Mouse (Mus musculus): ENCODE measurements around the gene Nfkbid. TPM values are rescaled to one million over a fixed set of nuclear protein-coding genes. Genes with fewer than 3 reads are reported as not detected.

Nfkbid gene
- polyA plus RNA-seq, 1 experiment from 2014 or later = 2.7 TPM

GRCm38 (mm10) chr7:30399671-30400070 lies 21.9 kb upstream of the Nfkbid start:
- no peak overlapping the region for H3K4me2 ChIP-seq (replicated peaks; ENCODE audit: low read depth, low read length)
- WGBS = 47% methylated on average over 7 of the region's 7 CpGs
- H3K36me3 ChIP-seq (ENCODE audit: control insufficient read depth, insufficient read depth, low read length) = no peaks in the 10 kb centered on the region
- no peaks in the 10 kb centered on the region for H3K4me1 ChIP-seq (ENCODE audit: control insufficient read depth, insufficient read depth, low read length)
- no peak overlapping the region for H3K9ac ChIP-seq (replicated peaks; ENCODE audit: low read depth, low read length)
- H3K27ac ChIP-seq (ENCODE audit: low read length) = no peak overlapping the region
- H3K9me3 ChIP-seq (ENCODE audit: control insufficient read depth, low read depth, low read length) = no peaks in the 10 kb centered on the region
- ATAC-seq (ENCODE audit: insufficient number of reproducible peaks, insufficient read depth, low FRiP score, low read depth) = no peak
- no peak overlapping the region for H3K4me3 ChIP-seq (ENCODE audit: low read depth, low read length)
- no peaks in the 10 kb centered on the region for H3K27me3 ChIP-seq (ENCODE audit: control insufficient read depth, insufficient read depth, low read length)

GRCm38 (mm10) chr7:30402343-30402742 lies 19.2 kb upstream of the Nfkbid start:
- no peak overlapping the region for H3K9ac ChIP-seq (replicated peaks; ENCODE audit: low read depth, low read length)
- H3K9me3 ChIP-seq (ENCODE audit: control insufficient read depth, low read depth, low read length) = no peaks in the 10 kb centered on the region
- no peak overlapping the region for H3K4me2 ChIP-seq (replicated peaks; ENCODE audit: low read depth, low read length)
- no peaks in the 10 kb centered on the region for H3K4me1 ChIP-seq (ENCODE audit: control insufficient read depth, insufficient read depth, low read length)
- 71% methylated on average over 4 of the region's 4 CpGs for WGBS
- no peak overlapping the region for H3K27ac ChIP-seq (ENCODE audit: low read length)
- H3K27me3 ChIP-seq (ENCODE audit: control insufficient read depth, insufficient read depth, low read length) = no peaks in the 10 kb centered on the region
- no peak for ATAC-seq (ENCODE audit: insufficient number of reproducible peaks, insufficient read depth, low FRiP score, low read depth)
- no peak overlapping the region for H3K4me3 ChIP-seq (ENCODE audit: low read depth, low read length)
- H3K36me3 ChIP-seq (ENCODE audit: control insufficient read depth, insufficient read depth, low read length) = no peaks in the 10 kb centered on the region

GRCm38 (mm10) chr7:30408639-30409038 lies 12.9 kb upstream of the Nfkbid start:
- Histone ChIP-seq H3K9me3 (ENCODE audit: control insufficient read depth, low read depth, low read length) (no peaks in the 10 kb centered on the region), H3K4me3 (ENCODE audit: low read depth, low read length) (no peak overlapping the region), H3K9ac (replicated peaks; ENCODE audit: low read depth, low read length) (no peak overlapping the region), H3K27ac (ENCODE audit: low read length) (no peak overlapping the region), H3K27me3 (ENCODE audit: control insufficient read depth, insufficient read depth, low read length) (no peaks in the 10 kb centered on the region), H3K4me1 (ENCODE audit: control insufficient read depth, insufficient read depth, low read length) (no peaks in the 10 kb centered on the region), H3K36me3 (ENCODE audit: control insufficient read depth, insufficient read depth, low read length) (no peaks in the 10 kb centered on the region), H3K4me2 (replicated peaks; ENCODE audit: low read depth, low read length) (no peak overlapping the region)
- ATAC-seq (ENCODE audit: insufficient number of reproducible peaks, insufficient read depth, low FRiP score, low read depth) = no peak
- 86% methylated on average over 3 of the region's 3 CpGs for WGBS

GRCm38 (mm10) chr7:30409789-30410188 lies 11.7 kb upstream of the Nfkbid start:
- Histone ChIP-seq H3K9ac (replicated peaks; ENCODE audit: low read depth, low read length) (no peak overlapping the region), H3K27me3 (ENCODE audit: control insufficient read depth, insufficient read depth, low read length) (no peaks in the 10 kb centered on the region), H3K4me3 (ENCODE audit: low read depth, low read length) (no peak overlapping the region), H3K36me3 (ENCODE audit: control insufficient read depth, insufficient read depth, low read length) (no peaks in the 10 kb centered on the region), H3K27ac (ENCODE audit: low read length) (no peak overlapping the region), H3K9me3 (ENCODE audit: control insufficient read depth, low read depth, low read length) (no peaks in the 10 kb centered on the region), H3K4me1 (ENCODE audit: control insufficient read depth, insufficient read depth, low read length) (no peaks in the 10 kb centered on the region), H3K4me2 (replicated peaks; ENCODE audit: low read depth, low read length) (no peak overlapping the region)
- no peak for ATAC-seq (ENCODE audit: insufficient number of reproducible peaks, insufficient read depth, low FRiP score, low read depth)
- WGBS = 38% methylated on average over 2 of the region's 2 CpGs

- 63% methylated on average over 3 of the region's 3 CpGs for WGBS
- ATAC-seq (ENCODE audit: insufficient number of reproducible peaks, insufficient read depth, low FRiP score, low read depth) = no peak
- no peaks in the 10 kb centered on the region for H3K27me3 ChIP-seq (ENCODE audit: control insufficient read depth, insufficient read depth, low read length)
- no peak overlapping the region for H3K27ac ChIP-seq (ENCODE audit: low read length)
- no peak overlapping the region for H3K9ac ChIP-seq (replicated peaks; ENCODE audit: low read depth, low read length)
- H3K9me3 ChIP-seq (ENCODE audit: control insufficient read depth, low read depth, low read length) = no peaks in the 10 kb centered on the region
- H3K36me3 ChIP-seq (ENCODE audit: control insufficient read depth, insufficient read depth, low read length) = no peaks in the 10 kb centered on the region
- H3K4me1 ChIP-seq (ENCODE audit: control insufficient read depth, insufficient read depth, low read length) = no peaks in the 10 kb centered on the region
- no peak overlapping the region for H3K4me3 ChIP-seq (ENCODE audit: low read depth, low read length)
- H3K4me2 ChIP-seq (replicated peaks; ENCODE audit: low read depth, low read length) = no peak overlapping the region
Measured at GRCm38 (mm10) chr7:30411023-30411422, 10.5 kb upstream of the Nfkbid start.

GRCm38 (mm10) chr7:30412735-30413147 lies 8.8 kb upstream of the Nfkbid start:
- H3K9ac ChIP-seq (replicated peaks; ENCODE audit: low read depth, low read length) = no peak overlapping the region
- no peak for ATAC-seq (ENCODE audit: insufficient number of reproducible peaks, insufficient read depth, low FRiP score, low read depth)
- H3K4me2 ChIP-seq (replicated peaks; ENCODE audit: low read depth, low read length) = no peak overlapping the region
- no peak overlapping the region for H3K27ac ChIP-seq (ENCODE audit: low read length)
- H3K4me3 ChIP-seq (ENCODE audit: low read depth, low read length) = no peak overlapping the region
- 50% methylated on average over 4 of the region's 4 CpGs for WGBS
- H3K27me3 ChIP-seq (ENCODE audit: control insufficient read depth, insufficient read depth, low read length) = no peaks in the 10 kb centered on the region
- H3K36me3 ChIP-seq (ENCODE audit: control insufficient read depth, insufficient read depth, low read length) = no peaks in the 10 kb centered on the region
- no peaks in the 10 kb centered on the region for H3K4me1 ChIP-seq (ENCODE audit: control insufficient read depth, insufficient read depth, low read length)
- H3K9me3 ChIP-seq (ENCODE audit: control insufficient read depth, low read depth, low read length) = no peaks in the 10 kb centered on the region

DNA sequence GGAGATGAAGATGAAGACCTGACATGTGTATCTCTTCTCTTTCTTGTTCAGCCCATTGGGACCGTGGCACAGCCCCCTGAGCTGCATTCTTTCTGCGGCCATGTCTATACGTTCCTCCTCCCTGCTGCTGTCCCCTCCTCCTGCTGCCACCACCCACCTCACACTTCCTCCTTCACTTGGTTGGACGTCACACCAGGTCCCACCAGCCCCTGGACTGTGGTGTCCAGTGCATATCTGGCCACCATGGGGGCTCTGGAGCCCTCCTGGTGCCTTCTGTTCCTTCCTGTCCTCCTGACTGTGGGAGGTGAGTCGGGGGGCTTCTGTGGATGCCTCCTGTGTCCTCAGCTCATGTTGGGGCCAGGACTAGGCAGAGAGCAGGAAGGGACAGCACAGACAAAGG lies 7.9 kb upstream of the Nfkbid start, which contains the start of gene Tyrobp:
Gene Tyrobp (plus strand): TSS at position 165 of the 400 bp plus-strand sequence.
- Histone ChIP-seq H3K9me3 (ENCODE audit: control insufficient read depth, low read depth, low read length) (no peaks in the 10 kb centered on the region), H3K27me3 (ENCODE audit: control insufficient read depth, insufficient read depth, low read length) (no peaks in the 10 kb centered on the region)
- WGBS = 62% methylated on average over 5 of the region's 5 CpGs

DNA sequence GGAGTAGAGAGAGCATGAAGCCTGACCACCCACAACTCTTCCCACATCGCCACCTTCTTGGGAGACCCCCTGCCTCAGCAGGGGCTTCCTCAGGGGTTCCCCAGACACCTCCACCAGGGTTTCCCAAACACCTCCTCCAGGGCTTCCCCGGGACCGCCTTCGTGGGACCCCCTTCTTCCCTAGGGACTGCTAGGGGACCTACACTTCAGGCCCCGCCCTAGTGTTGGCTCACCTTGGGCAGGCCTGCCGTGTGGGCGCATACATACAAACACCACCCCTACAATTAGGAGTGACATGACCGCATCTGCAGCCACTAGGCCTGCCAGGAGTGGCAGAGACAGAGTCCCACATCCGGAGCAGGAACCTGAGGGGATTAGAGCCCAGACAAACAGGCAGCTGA lies 3.7 kb upstream of the Nfkbid start:
- 71% methylated on average over 9 of the region's 9 CpGs for whole genome bisulfite sequencing
- Histone ChIP-seq H3K9ac (replicated peaks; ENCODE audit: low read depth, low read length) (no peak overlapping the region), H3K9me3 (ENCODE audit: control insufficient read depth, low read depth, low read length) (no peaks in the 10 kb centered on the region), H3K4me1 (ENCODE audit: control insufficient read depth, insufficient read depth, low read length) (peaks cover 2% of the 10 kb centered on the region; the same call in 1 of the 2 replicates), H3K4me2 (replicated peaks; ENCODE audit: low read depth, low read length) (no peak overlapping the region), H3K27me3 (ENCODE audit: control insufficient read depth, insufficient read depth, low read length) (no peaks in the 10 kb centered on the region), H3K4me3 (ENCODE audit: low read depth, low read length) (no peak overlapping the region), H3K36me3 (ENCODE audit: control insufficient read depth, insufficient read depth, low read length) (no peaks in the 10 kb centered on the region), H3K27ac (ENCODE audit: low read length) (no peak overlapping the region)
- ATAC-seq (ENCODE audit: insufficient number of reproducible peaks, insufficient read depth, low FRiP score, low read depth) = no peak

More for the DNA sequence above, 7.9 kb upstream of the Nfkbid start, which contains the start of gene Tyrobp:
- Histone ChIP-seq H3K9ac (replicated peaks; ENCODE audit: low read depth, low read length) (no peak within 1 kb of the TSS), H3K27ac (ENCODE audit: low read length) (no peak within 1 kb of the TSS), H3K4me1 (ENCODE audit: control insufficient read depth, insufficient read depth, low read length) (no peaks in the 10 kb centered on the region), H3K4me3 (ENCODE audit: low read depth, low read length) (no peak within 1 kb of the TSS), H3K4me2 (replicated peaks; ENCODE audit: low read depth, low read length) (no peak within 1 kb of the TSS), H3K36me3 (ENCODE audit: control insufficient read depth, insufficient read depth, low read length) (no peaks in the 10 kb centered on the region)
- ATAC-seq (ENCODE audit: insufficient number of reproducible peaks, insufficient read depth, low FRiP score, low read depth) = no peak

Data from stomach, embryonic 14.5 days (tissue).